Mouse (Mus musculus): Measurements from ENCODE around the gene Thsd4.

Thsd4 gene

DNA sequence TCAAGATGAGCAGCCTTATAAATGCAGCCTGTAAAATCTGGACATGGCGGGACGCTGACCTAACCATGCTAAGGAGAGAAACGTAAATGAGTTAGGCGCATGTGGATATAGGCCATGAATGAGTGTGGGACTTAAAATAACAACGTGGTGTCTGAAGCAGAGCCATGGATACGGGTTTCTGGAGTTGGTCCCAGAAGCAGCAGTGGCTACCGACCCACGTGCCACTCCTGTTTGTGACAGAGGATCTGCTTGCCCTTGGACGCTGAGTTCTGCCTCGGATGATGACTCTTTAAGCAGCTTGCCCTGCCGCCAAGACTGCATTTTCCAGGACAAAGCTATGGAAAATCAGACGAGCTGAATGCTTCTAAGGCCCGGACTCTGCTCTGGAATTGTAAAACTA lies 262.2 kb downstream of the Thsd4 start:
- DNase-seq = no peak

DNA sequence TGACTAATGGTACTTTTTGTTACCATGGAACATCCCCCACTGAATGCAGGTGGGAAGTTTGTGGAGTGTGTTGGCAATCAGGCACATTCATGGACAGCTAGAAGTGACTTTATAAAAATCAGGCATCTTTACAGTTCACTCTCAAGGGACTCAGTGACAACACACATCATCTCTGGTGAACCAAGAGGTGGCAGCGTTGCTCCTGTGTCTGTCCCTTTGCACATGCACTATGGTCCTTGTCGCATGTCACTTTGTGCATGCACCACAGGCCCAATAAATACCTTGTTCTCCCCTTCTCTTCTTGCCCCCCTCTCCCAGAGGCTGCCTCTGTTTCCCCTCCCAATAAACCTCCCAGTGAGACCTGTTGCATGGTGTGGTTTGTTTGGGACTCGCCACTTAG lies 270.1 kb downstream of the Thsd4 start:
- DNase-seq = peak; percentile 20

DNA sequence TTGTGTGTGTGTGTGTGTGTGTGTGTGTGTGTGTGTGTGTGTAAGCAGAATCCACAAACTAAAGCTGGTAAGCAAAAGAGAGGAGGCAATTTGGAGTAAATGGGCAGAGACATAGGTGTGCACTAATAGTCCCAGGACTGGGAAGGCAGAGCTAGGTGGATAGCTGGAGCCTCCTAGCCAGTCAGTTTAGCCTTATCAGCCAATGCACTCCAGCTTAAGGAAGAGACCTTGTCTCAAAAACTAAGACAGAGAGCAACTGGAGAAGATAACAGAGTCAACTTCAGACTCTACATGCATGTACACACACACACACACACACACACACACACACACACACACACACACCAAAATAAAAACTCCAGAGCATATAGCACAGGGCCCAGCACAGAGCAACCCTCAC lies 271.4 kb downstream of the Thsd4 start:
- no peak for DNase-seq

DNA sequence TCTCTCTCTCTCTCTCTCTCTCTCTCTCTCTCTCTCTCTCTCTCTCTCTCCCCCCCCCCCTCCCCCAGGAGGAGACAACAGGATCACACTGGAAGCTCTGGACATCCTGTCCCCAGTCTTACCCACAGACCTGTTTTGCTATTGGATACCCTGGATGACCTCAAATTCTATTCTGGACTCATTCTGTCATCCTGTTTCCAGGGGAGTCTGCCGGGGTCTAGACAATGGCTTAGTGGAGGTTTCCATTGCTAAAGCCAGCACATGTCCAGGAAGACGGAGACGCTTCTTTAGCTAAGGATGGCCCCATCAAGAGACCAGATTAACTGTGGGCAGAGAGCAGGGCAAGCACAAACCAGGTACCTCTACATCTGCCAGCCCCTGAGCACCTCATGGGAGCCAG lies 273.8 kb downstream of the Thsd4 start:
- DNase-seq = no peak

DNA sequence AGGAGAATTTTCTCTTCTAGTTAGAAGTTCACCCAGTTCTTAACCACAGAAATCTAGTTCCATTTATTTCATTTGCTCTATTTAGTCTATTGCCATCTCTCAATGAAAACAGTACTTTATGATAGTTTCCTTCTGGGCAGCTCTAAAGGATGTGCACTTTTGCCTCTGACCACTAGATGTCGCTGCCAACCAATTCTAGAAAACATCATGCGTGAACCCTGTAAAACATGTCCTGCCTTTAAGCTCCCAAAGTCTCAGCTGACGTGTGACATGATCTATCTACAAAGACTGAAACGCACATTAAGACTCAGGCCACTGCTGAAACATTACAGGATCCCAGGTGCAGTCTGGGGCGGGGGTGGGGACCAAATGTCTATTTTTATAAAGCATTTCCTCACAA lies 276.9 kb downstream of the Thsd4 start:
- DNase-seq = peak; percentile 80

DNA sequence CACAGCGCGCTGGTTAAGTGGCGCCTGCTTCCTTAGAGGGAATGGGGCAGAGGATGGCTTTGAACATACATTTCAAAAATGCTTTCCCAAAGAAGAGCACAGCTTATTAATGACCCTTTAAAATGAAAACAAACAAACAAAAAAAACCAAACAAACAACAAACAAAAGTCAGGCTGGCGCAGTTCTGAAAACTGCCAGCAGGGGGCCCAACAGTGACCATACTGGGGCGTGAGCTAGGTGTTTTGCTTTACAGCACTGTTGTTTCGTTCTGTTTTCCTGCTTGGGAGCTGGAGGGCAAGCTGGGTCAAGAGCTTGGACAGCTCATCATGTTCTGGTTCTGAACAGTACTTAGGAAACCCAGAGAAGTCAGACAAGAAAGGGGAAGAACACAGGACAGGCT lies 278.3 kb downstream of the Thsd4 start:
- peak; percentile 45 for DNase-seq

DNA sequence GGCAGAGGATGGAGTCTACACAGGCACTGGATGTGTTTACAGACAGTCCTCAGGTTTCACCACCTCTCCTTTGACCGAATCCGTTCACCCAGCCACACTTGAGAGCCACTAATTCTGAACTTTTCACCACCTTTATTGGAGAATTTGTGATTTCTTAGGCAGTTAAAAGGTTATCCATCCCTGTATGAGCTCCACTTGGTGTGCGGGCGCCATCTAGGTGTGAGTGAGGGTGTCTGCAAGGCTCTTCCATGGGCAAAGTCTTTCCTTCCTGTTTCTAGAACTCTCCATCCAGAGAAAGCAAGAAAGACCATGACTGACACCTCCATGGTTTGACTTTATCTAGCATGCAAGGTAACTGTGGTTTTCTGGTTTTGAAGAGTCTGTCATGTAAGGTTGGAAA lies 284.2 kb downstream of the Thsd4 start:
- DNase-seq = peak; percentile 64

DNA sequence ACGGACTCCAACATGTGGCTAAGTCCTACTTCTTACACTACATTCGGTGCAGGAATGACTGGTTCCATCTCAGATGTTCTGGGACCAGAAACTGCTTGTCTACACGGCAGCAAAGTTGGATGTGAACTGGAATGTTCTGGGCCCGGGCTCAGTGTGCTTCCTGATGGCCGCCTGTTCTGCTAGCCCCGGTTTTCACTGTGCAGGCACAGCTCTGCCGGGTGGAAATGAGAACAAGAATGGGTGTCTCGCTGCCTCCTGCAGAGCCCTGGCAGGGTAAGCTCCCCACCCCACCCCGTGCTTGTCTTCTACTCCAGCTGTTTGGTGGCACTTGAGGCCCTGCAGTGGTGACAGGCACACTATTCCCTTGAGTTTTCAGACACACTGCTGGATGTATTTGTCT lies 285.7 kb downstream of the Thsd4 start:
- DNase-seq = no peak

DNA sequence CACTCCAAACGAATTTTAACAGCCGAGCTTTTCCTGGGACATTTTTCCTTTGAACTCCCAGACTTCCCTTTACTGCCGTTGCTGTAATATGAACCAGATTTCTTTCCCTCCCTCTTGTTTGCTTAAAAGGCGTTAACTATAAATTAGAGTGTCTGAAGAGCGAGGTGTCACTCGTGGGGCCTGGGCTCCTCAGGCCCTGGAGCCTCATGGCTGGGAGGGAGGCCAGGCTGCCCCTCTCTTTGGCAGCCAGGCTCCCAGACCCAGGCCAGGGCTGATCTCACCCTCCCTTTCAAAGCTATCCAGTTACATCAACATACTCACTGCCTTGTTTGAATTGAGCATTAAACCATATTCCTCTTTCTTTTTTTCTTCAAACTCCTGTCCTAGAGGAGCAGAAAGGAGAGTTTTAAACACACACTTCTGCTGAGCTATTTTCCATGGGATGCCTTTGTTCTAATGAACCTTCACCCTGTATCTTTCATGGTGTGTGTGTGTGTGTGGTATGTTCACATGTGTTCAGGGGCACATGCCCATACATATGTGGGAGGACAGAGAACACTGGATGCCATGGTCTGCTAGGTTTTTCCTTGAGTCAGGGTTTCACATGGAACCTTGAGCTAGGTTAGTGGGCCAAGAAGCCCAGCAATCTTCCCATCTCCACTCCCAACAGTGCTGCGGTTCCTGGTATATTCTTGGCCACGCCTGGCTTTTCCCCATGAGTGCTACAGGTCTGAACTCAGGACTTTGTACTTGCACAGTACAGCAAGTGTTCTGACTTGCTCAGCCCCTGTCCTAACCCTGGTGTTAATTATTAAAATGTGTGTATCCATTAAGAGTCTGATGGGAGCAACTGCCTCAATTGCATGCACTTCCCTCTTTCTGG lies 287.4 kb downstream of the Thsd4 start:
- DNase-seq = peak; percentile 64

DNA sequence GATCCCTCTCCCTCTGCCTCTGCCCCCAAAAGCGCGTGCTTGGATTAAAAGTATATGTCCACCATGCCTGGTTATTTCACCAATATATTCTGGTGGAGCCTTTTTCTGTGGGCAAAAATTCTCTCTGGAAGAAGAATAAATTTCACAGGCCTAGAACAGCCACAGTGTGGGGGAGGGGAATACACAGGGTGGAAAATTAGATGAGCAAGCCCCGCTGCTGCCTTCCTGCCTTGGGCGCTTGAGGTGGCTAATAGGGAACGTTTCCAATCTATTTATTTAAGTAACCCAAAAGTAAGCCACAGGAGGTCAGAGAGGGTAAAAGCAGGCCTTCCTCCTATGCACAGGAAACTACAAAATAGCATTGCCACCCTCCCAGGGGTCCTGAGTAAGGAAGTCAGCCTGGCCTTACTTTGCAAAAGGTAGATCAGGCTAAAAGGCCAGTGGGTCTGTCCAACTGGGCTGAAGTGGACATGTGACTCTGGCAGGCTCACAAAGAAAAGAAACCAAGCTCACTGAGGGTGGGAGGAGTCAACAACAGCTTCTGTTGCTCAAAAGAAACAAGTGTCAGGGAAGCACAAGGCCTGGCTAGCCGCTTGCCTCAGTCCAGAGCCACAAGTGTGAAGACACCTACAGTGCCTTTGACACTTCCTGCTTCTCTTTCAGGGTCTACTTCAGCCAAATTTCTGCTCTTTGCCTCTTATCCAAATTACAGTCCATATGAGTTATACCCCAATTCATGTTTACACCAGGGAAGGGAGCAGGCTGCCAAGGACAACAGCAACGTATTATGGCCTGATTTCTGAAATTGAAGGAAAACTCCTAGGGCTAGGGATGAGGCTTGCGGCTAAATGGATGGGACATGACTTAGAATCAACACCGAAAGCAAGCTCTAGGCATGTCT lies 289.6 kb downstream of the Thsd4 start:
- DNase-seq = peak; percentile 7

DNA sequence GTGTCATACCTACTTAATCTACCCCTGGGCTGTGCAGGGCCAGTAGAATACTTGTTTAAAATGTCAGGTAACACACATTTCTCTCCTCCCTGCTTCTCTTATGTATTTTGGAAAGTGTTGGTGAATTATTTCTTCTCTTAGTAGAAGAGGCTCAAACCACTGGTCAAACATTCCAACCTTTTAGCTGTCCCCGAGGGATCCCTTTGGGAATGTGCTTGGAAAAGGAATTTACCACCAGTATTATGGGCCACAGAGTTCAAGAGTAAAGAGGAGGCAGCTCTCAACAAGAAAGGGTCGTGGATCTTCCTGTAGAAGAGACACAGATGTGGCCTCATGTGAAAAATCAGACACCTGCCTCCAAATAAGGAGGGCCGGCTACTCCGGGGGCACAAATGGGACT lies 292.4 kb downstream of the Thsd4 start:
- no peak for DNase-seq

DNA sequence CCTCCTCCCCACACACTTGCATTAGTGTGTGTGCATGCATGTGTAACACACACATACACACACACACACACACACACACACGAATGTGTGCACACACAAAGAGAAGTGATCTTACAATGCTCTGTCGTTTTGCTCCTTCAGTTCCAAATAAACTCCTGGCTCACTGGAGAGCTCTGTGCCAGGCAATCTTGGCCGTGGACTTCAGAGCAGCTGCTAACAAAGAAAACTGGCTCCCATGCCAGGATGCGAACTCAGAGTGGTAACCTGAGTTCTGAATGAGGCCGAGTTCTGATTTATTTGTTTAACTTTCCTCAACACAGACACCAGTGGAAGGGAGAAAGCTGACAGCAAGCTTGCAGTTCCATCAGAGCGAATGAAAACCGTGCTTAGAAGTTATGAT lies 294.1 kb downstream of the Thsd4 start:
- no peak for DNase-seq

DNA sequence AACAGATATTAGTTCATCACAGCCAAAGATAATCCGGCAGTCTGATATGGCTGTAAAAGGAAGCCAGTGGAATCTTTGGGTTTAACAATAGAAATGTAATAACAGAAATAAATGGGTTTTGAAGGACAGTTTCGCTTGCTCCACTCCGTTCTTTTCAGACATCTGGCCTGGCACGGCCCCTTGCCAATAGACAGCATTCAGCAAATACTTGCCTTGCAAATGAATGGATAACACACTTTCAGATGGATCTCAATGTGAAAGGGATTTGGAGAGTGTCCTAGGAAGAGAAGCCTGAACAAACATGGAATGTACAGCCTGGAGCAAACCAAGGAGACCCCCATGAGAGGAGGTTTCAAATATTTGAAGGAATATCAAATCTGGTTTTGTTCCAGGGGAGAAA lies 295.2 kb downstream of the Thsd4 start:
- DNase-seq = no peak

DNA sequence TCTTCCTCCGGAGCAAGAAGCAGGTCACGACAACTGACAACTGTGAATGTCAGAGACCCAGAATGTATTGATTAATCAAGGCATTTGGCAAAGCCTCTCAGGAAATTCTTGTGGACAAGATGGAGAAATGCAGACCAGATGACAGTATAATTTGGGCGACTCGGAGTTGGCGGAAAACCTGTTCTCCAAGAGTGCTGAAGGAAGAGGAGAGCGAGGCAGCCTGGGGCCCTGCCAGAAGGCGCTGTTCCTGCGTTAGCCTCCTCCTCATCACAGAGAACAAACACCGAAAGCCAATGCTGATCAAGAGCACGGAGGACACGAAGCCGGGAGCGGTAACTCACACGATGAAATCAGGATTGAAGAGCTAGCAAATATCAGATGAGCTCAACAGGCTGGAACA lies 295.7 kb downstream of the Thsd4 start:
- no peak for DNase-seq

DNA sequence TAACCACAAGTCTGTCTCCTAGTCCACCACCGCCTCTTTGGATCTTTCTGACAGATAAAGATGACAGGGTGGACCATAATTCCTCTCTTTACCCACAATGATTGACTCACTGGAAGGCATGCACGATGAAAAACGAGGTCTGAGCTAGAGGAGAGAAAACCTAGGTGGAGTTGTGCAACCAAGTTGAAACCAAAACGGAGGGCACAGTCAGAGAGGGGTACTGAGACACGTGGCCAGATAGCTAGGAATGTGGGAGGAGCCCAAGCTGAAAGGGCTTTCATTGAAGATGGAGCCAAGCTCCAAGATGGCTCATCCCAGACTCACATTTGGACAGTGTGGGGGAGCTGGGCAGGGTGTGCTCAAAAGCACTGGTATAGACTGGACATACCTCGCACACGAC lies 296.4 kb downstream of the Thsd4 start:
- DNase-seq = no peak

DNA sequence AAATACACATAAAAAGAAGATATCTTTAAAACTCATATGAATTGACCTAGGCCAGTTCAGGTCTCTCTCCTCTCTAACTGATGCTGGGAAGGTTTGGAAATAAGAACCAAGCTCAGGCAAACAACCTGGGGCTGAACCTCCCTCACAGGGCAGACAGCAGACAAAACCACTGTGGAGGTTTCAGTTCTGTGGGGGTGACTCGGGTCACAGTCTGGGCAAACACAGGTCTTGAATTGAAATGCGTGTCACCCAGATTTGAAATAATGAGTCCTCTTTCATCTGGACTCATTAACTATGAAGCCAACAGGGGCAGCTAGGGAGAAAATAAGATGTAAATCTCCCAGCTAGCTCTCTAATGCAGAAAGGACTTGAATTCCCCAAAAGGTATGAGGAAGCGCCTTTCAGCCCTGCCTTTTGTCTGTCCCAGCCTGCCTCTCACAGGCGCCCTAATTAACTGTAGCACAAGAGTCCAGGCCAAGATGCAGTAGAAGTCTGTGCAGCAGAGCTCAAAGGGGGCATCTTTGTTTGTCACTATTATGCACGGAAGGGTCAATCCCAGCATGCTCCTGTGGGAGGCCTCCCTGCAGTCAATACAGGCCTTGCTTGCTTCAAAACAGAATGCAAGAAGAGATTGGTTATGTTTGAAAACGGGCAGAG lies 297.7 kb downstream of the Thsd4 start:
- DNase-seq = no peak

DNA sequence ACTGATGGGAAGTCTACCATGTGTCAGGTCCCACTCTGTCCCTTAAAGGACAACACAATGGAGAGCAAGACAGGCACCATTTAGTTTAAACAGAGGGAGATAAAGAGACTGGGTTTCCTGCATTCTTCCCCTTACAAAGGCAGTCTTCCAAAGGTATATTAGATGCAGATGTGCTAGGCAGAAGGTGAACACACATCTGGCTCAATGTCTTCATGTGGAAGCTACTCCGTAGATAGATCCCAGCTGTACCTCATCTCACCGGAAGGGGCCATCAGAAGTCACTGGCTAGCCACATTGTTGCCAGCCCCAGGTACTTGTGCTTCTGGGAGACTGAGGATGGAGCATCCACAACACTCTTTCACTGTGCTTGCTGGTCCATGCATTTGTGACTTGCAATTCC lies 301.4 kb downstream of the Thsd4 start:
- no peak for DNase-seq

DNA sequence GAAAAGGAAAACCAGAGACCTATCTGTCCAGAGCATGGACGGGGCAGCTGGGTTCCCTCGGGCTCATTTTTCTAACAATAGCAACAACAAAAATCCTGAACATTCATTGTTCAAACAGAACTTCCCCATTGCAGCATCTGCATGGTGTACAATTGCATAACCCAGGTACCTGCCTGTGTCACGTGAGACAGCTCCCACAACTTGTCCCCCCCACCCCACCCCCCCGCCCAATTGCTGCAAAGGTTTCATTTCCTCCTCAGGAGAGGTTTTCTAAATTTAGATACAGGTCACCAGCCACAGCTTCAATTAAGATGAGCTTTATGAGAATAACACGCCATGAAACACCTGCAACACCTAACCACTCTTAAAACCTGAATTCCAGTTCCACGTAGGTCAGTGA lies 303.4 kb downstream of the Thsd4 start:
- DNase-seq = no peak

DNA sequence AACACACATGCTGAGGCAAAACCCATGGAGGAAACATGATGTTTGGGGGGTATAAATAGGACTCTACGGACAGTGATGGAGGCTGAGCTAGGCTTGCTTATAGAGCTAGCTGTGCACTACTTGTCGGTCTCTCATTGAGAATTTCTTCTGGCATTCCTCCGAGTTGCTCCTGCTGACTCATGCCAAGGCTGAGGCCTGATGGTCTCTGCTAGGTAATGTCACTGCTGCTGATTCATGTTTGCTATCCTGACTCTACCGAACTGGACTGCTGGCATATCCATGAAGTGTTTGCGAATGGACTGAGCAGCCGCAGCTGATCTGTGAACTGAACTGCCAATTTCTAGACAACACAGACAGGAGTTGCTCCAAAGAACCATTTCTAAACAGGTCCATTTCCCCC lies 305.8 kb downstream of the Thsd4 start:
- no peak for DNase-seq

DNA sequence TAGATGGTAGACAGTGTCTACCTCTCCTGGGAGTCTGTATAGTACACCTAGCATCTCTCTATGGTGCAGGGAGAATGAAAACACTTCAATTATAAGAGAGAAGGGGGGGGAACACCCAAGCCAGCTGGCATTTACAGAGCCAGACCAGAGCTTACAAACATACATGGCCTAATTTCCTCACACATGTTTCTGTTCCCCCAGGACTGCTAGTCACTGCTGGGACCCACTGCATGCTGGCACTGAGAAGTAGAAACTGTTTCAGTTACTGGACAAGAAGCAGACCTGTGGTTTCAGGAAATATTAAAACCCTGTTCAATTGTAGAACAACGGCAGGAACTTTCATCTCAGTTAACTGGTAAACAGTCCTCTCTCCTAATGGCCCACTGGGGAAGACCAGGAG lies 308.7 kb downstream of the Thsd4 start:
- no peak for DNase-seq

DNA sequence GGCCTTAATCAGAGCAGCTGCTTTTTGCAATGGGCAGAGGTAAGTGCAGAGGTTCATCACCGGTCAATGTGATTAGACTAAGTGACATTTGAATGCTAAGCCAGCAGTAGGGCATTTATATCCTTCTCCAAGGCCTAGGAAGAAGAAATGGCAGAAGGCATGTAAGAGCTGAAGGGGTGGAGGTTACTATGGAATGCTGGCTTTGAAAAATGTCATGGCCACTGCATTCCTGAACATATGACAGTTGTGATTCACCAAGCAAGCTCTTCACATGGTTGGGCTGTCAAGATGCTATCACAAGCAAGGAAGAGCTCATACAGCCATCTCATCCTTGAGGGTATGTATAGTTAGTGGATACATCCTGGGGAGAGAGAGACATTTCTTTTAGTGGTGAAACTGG lies 313.0 kb downstream of the Thsd4 start:
- DNase-seq = no peak

DNA sequence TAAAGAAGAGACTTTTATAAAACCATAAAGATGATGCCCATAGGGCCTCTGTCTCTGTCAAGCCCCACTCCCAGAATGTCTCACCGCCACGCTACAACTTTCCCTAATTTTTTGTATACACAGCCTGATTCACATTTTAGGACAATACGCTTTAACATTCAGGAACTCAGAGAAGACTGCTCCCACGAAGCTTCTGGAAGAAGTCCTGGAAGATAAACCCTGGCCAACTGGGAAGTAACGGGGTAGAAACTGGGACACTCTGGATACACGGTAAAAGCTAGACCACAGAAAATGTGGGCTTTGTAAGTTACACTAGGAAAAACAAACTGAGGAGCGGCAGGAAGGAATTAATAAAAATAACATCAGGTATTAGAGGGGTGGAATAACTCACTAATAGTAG lies 318.7 kb downstream of the Thsd4 start:
- DNase-seq = no peak

DNA sequence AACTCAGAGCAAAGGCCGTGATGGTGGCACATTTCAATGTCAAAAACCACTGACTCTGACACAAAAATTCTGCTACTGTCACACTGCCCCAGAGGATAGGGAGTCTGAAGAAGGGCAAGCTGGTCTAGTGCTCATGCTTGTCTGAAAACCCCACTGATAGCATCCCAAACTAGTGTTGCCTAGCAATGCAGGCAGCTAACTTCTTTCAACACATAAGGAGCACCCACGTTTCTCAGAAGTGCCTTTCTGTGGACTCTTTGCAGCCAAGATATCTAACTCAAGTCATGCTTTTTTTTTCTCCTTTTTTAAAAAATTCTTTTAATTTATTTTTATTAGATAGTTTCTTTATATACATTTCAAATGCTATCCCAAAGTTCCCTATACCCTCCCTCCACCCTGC lies 321.4 kb downstream of the Thsd4 start:
- no peak for DNase-seq

All from kidney, adult 18-20 months (tissue).